Mouse (Mus musculus): ENCODE data around the gene Pigc.

GRCm38 (mm10) chr1:162017975-162018600 is 49.1 kb downstream of the Pigc start:
- no peak for TF ChIP-seq CTCF (IDR thresholded peaks at IDR 0.05; ENCODE audit: low read depth)
- TF ChIP-seq EP300 (optimal IDR thresholded peaks at IDR 0.05), result no peak
